Mouse (Mus musculus): ENCODE results near the gene Pde4a.

DNA sequence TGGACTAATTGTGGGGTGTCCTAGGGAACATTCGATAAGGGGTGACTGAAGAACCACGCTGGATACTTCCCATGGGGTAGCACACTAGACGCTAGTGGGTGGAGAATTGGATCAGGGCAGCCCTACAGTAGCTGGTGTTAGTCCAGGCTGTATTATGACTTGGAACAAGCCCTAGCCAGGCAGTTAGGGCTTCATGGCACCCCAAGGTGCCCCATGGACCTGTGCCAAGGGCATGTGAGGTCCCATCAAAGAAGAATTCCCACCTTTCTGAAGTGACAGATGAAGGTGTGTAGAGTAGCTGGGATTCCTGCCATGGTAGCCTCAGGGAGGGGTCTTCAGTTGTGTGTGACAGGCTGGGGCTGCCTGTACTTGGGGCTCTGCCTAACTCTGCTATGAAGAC, 1.0 kb downstream of the Pde4a start:
- TF ChIP-seq GATA1 (IDR thresholded peaks at IDR 0.05; ENCODE audit: low read length) (no peak), TAL1 (IDR thresholded peaks at IDR 0.05; ENCODE audit: low read length) (no peak)
